Mouse (Mus musculus) embryonic fibroblast, embryonic 13.5 days (primary cell): ENCODE results near the gene Dcaf15. TPM values are rescaled to one million over a fixed set of nuclear protein-coding genes. Genes with fewer than 3 reads are reported as not detected.

Experiments used
- H3K27ac ChIP-seq: 2 replicates; pipeline ENCODE4 v1.5.1; 2012; ENCODE audit warnings: low read length, control low read depth, inconsistent platforms; ENCODE audit not compliant: insufficient read depth
- H3K4me1 ChIP-seq: 2 replicates; pipeline ENCODE4 v1.6.1; 2011; ENCODE audit warnings: low read length; ENCODE audit not compliant: control insufficient read depth, insufficient read depth
- H3K4me3 ChIP-seq: 2 replicates; pipeline ENCODE4 v1.5.1; 2011; ENCODE audit warnings: mild to moderate bottlenecking, control low read depth, low read length; ENCODE audit not compliant: insufficient read depth
- CTCF ChIP-seq: IDR thresholded peaks from 2 replicates; pipeline ENCODE4 v1.5.1; 2011; ENCODE audit warnings: mild to moderate bottlenecking, control low read depth, low read length, moderate library complexity, borderline replicate concordance; ENCODE audit not compliant: insufficient read depth
- POLR2A ChIP-seq: IDR thresholded peaks from 2 replicates; pipeline ENCODE4 v1.6.1; 2011; ENCODE audit warnings: low read depth, mild to moderate bottlenecking, control low read depth, low read length, moderate library complexity
- polyA plus RNA-seq: library from polyadenylated mRNA; stranded (reverse); fragments of >200 nt; gene quantifications from 2 replicates; pipeline ENCODE4 v1.2.4, GENCODE M21; 2011; ENCODE audit warnings: low read depth; ENCODE audit not compliant: missing spikeins, insufficient read length

Gene Dcaf15
- polyA plus RNA-seq, 1 experiment: 20.4 TPM

GRCm38 (mm10) chr8:84103601-84104000 is 967 bp downstream of the Dcaf15 start:
- peaks cover 3% of the 10 kb centered on the region; the same call in 1 of the 2 replicates for H3K4me1 ChIP-seq
- no peak for TF ChIP-seq POLR2A
- TF ChIP-seq CTCF: no peak
- peak overlapping the region; percentile 79 for H3K4me3 ChIP-seq
- H3K27ac ChIP-seq: no peak overlapping the region

- no peak for TF ChIP-seq CTCF
- TF ChIP-seq POLR2A: no peak
- no peak overlapping the region for H3K27ac ChIP-seq
- no peak overlapping the region for H3K4me3 ChIP-seq
- peaks cover 3% of the 10 kb centered on the region; the same call in 1 of the 2 replicates for H3K4me1 ChIP-seq
Measured at GRCm38 (mm10) chr8:84101476-84102270, 2.9 kb downstream of the Dcaf15 start.

DNA sequence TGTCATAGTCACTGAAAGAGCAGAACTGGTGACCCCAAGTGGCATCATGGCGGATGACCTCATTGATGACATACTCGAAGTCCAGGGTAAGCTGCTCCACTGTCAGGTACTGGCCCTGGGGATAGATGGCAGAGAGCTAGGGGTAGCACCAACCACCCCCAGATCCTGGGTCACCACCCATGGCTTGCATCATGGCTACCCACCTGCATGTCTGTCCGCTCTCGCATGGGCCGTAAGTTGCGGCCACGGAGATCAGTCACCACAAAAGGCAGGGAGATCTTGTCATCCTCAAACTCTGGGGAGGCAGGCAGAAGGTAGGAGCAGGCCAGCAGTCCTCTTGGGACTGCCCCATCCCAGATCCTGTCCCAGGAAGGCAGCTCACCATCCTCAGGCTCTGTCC is 6.2 kb downstream of the Dcaf15 start:
- H3K4me1 ChIP-seq: no peaks in the 10 kb centered on the region
- H3K4me3 ChIP-seq: no peak overlapping the region
- no peak overlapping the region for H3K27ac ChIP-seq
- no peak for TF ChIP-seq CTCF
- TF ChIP-seq POLR2A: no peak

DNA sequence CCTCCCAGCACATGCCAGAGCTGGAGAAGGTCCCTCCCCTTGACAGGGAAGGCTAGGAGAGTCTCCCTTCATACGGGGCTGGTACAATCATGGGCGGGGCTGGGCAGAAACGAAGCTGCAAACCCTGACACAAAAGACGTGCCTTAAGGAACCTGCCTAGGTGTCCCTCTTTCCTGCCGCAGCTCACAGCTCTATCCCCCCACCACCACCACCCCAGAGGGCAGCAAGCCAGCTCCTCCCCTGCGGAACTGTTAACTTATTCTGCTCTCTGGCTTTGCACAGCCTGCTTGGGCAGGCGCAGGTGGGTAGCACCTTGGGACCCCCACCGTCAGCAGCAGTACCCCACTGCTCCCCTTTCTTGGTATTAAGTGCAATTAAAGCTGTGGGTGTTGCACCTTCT is 8.5 kb downstream of the Dcaf15 start:
- TF ChIP-seq CTCF (no peak), POLR2A (no peak)
- no peak overlapping the region for H3K27ac ChIP-seq
- H3K4me3 ChIP-seq: no peak overlapping the region
- no peaks in the 10 kb centered on the region for H3K4me1 ChIP-seq

GRCm38 (mm10) chr8:84090585-84090984 is 14.0 kb downstream of the Dcaf15 start:
- no peak overlapping the region for H3K27ac ChIP-seq
- no peak overlapping the region for H3K4me3 ChIP-seq
- TF ChIP-seq CTCF (no peak), POLR2A (no peak)
- no peaks in the 10 kb centered on the region for H3K4me1 ChIP-seq

DNA sequence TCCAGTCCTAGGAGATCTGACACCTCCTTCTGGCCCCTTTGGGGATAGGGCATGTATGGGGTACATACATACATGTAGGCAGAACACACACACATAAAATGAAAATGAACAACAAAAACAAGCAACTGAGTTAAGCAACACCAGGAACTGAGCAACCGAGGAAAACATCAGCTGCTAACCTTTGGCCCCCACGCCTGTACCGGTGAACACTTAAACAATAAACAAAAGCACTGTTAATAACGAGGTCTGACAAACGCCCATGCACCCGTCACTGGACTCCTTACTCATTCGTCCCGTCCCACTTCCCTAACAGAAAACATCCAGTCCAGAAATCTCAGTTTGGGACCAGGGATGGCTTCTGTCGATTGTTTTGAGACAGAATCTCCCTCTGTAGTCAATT is 15.3 kb downstream of the Dcaf15 start:
- no peak overlapping the region for H3K4me3 ChIP-seq
- no peaks in the 10 kb centered on the region for H3K4me1 ChIP-seq
- TF ChIP-seq POLR2A: no peak
- no peak for TF ChIP-seq CTCF
- no peak overlapping the region for H3K27ac ChIP-seq

DNA sequence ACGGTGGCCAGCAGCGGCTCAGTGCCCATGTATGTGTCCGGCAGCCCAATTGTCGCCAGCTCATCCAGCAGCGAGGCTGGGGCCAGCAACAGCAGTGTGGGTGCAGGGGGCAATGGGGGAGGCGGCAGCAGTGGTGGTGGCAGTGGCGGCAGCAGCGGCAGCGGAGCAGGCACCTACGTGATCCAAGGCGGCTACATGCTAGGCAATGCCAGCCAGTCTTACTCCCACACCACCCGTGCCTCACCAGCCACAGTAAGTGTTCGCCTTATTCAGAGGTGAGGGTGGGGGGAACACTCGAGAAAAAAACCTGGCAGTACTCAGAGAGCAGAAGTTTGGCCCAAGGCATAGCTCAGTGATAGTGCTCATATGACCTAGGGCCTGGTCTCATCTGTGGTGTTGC is 16.7 kb downstream of the Dcaf15 start:
- Histone ChIP-seq H3K4me1 (no peaks in the 10 kb centered on the region), H3K4me3 (no peak overlapping the region), H3K27ac (no peak overlapping the region)
- TF ChIP-seq CTCF (no peak), POLR2A (no peak)

GRCm38 (mm10) chr8:84087156-84087555 is 17.4 kb downstream of the Dcaf15 start:
- TF ChIP-seq CTCF (no peak), POLR2A (no peak)
- H3K4me1 ChIP-seq: no peaks in the 10 kb centered on the region
- H3K27ac ChIP-seq: no peak overlapping the region
- H3K4me3 ChIP-seq: no peak overlapping the region

DNA sequence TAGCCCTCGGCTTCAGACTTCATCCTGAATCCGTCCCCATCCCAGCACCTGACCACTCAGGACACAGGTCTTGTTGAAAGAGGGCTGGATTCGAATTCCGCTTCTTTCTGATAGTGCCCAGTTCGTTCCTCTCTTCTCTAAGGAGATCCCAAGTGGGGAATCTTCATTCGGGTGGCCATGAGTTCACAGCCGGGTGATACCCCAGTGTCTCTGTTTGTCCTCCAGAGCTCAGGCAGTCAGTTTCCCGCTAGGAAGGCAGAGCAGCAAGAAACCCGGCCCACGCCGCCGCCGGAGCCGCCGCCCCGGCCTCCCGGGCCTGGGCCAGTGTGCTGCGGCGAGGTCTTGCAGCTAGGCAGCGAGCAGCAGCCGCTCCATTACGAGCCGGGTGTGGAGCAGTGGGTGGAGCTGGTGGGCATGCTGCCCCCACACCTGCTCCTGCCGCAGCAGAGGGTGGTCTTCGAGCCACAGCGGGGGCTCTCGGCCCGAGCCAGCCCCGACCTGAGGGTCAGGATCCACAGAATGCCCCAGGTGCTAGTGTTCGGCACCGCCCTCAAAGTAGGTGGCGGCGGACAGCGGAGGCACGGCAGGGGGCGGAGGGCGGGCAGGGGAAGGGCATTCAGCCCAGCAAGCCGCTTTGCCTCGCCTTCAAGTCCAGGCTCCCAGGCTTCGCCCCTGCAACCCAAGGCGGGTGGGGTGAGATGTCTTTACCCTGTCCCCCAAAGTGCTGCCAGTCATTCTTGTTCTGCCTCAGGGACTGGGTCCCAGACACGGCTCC is 20.0 kb downstream of the Dcaf15 start:
- Histone ChIP-seq H3K4me1 (no peaks in the 10 kb centered on the region), H3K27ac (no peak overlapping the region), H3K4me3 (no peak overlapping the region)
- TF ChIP-seq CTCF: no peak
- TF ChIP-seq POLR2A: no peak

DNA sequence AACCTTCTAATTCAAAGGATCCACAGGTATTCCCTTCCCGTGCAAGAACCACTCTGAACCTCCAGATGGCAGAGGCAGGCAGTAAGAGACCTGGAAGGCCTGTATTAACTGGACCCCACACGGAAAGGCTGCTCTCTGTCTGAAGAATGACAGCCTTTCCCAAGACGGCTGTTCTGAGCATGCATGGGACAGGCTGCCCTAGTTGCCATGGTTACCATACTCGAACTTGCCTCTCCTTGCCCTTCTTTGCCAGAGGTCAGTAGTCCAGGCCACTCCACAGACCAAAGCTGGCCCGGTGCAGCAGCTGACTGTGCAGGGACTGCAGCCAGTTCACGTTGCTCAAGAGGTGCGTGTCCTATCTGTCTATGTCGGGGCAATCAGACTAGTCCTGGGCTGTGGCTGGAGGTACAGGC is 20.7 kb downstream of the Dcaf15 start:
- TF ChIP-seq CTCF (no peak), POLR2A (no peak)
- Histone ChIP-seq H3K4me1 (no peaks in the 10 kb centered on the region), H3K27ac (no peak overlapping the region), H3K4me3 (no peak overlapping the region)

DNA sequence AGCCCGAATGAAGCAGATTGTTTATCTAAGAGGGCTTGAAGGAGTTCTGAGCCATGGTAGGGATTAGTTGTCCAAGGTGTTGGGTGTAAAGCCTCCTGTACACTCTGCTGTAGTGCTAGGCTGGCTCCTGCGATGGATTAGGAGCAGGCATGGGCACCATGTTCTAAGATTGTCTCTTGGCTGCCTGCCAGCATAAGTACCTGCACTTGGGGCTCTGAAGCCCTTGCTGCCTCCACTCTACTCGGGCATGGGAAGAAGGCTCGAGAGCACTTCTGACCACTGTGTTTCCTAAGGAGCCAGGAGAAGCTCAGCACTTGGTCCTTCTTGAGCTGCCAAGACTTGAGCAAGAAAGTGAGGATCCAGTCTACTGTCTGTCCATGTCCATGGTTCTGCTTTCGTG is 25.4 kb downstream of the Dcaf15 start:
- no peak for TF ChIP-seq CTCF
- H3K27ac ChIP-seq: no peak overlapping the region
- H3K4me1 ChIP-seq: no peaks in the 10 kb centered on the region
- H3K4me3 ChIP-seq: no peak overlapping the region
